Mouse (Mus musculus) cortical plate, adult 2 months (tissue): Measurements from ENCODE around the gene Ddx50. TPM values are rescaled to one million over a fixed set of nuclear protein-coding genes. Genes with fewer than 3 reads are reported as not detected.

Experiments
- H3K27ac ChIP-seq: fragments of 200-500 bp; 2 replicates; pipeline ENCODE4 v1.5.1; 2012; ENCODE audit warnings: low read length, control low read depth, inconsistent platforms; ENCODE audit not compliant: insufficient read depth
- H3K4me1 ChIP-seq: fragments of 200-500 bp; 2 replicates; pipeline ENCODE4 v1.6.1; 2011; ENCODE audit warnings: low read length; ENCODE audit not compliant: control insufficient read depth, insufficient read depth
- H3K4me3 ChIP-seq: fragments of 200-500 bp; 2 replicates; pipeline ENCODE4 v1.5.1; 2011; ENCODE audit warnings: mild to moderate bottlenecking, low read length, control low read depth; ENCODE audit not compliant: insufficient read depth
- CTCF ChIP-seq: fragments of 200-500 bp; IDR thresholded peaks from 2 replicates; pipeline ENCODE4 v1.5.1; 2011; ENCODE audit warnings: mild to moderate bottlenecking, control low read depth, low read length; ENCODE audit not compliant: insufficient read depth; ENCODE audit errors: extremely low read depth
- POLR2A ChIP-seq: fragments of 200-500 bp; IDR thresholded peaks from 2 replicates; pipeline ENCODE4 v1.6.1; 2011; ENCODE audit warnings: mild to moderate bottlenecking, low read length, control low read depth; ENCODE audit not compliant: insufficient read depth; ENCODE audit errors: extremely low read depth
- polyA plus RNA-seq: library from polyadenylated mRNA; depleted of rRNA; stranded (reverse); fragments of >200 nt; gene quantifications from 2 replicates; pipeline ENCODE4 v1.2.3, GENCODE M21; 2012; rRNA removed

The Ddx50 gene
- polyA plus RNA-seq = 77.5 and 78.3 TPM in 2 replicates

DNA sequence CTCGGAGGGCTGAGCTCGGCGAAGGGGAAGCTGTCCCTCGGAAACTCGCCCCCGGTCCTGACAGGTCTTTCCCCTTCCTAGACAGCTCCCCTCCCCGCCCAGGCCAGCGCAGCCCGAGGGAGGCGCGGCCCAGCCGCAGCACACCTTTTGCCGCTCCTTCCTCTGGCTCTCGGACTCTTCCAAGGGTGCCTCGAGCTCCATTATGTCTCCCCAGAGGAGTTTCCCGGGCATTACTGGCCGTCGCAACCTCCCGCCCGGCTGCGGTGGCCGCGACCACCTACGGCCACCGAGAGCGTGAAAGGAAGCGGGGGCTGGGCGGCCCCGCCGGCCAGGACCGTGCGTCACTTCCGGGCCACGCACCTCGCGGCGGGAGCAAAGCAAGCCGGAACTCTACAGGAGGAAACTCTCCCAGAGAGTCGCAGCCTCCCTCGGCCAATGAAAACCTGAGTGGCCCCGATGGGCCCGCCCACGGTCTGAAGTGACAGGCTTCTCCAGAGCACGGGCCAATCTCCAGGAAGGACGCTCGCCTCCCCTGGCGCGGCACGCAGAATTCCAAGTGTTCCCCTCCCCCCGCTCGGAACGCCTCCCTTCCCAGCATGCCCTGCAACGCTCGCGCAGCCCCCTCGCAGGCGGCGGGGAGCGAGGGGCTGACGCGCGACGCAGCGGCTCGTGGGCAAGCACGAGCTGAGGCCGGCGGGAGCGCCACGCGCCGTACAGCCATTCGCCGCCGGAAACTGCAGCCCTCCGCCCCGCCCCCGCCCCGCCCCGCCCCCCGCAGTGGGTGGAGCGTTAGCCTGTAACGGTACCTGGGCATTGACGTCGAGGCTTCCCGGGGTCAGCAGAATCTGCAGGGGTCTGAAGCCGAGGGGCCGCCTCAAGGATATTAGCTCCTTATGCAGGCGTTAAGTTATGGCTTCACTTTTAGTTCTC is at the start of gene Ddx50:
Gene Ddx50, minus strand, starts transcription at position 338 of the 930 bp plus-strand sequence.
- Histone ChIP-seq H3K4me1 (peaks cover 6% of the 10 kb centered on the region), H3K4me3 (peak within 1 kb of the TSS; percentile 80), H3K27ac (peak within 1 kb of the TSS; percentile 82)
- TF ChIP-seq POLR2A (peak; percentile 62), CTCF (no peak)

DNA sequence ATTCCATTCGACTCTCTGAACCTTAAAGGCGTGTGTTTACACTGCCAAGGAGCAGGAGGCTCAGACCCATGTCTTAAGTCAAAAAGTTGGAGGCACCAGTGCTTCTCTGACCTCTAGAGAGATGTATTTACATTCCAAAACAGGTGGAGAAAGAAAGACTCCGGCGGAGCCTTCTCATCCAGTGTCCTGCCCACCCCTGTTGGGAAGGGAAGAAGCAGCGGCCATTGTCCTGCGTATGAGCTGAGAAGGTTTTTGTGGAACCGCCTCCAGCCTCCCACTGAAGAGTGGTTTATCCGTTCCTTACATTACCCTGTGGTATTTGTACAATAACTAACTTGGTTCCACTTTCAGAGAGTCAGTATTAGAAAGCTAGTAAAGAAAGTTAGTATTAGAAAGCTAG is 41.8 kb upstream of the Ddx50 start:
- H3K4me3 ChIP-seq = no peak overlapping the region
- TF ChIP-seq POLR2A = no peak
- H3K27ac ChIP-seq = no peak overlapping the region
- H3K4me1 ChIP-seq = no peaks in the 10 kb centered on the region

DNA sequence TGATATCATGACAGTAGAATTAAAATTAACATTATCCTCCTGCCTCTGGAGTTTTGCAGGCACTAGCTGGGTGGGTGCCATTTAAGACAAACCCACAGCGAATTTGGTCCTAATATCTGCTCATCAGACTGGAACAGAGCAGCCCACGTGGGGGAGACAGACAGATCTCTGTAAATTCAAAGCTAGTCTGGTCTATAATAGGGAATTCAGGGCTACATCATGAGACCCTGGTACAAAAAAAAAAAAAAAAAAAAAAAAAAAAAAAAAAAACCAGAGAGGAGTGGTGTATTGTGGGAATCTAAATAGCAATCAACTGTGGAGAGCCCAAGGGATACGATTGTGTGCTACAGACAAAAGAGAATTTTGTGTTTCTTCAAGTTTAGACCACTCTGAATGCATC is 41.2 kb upstream of the Ddx50 start:
- H3K4me1 ChIP-seq = no peaks in the 10 kb centered on the region
- TF ChIP-seq POLR2A = no peak
- no peak for TF ChIP-seq CTCF
- no peak overlapping the region for H3K27ac ChIP-seq
- H3K4me3 ChIP-seq = no peak overlapping the region

DNA sequence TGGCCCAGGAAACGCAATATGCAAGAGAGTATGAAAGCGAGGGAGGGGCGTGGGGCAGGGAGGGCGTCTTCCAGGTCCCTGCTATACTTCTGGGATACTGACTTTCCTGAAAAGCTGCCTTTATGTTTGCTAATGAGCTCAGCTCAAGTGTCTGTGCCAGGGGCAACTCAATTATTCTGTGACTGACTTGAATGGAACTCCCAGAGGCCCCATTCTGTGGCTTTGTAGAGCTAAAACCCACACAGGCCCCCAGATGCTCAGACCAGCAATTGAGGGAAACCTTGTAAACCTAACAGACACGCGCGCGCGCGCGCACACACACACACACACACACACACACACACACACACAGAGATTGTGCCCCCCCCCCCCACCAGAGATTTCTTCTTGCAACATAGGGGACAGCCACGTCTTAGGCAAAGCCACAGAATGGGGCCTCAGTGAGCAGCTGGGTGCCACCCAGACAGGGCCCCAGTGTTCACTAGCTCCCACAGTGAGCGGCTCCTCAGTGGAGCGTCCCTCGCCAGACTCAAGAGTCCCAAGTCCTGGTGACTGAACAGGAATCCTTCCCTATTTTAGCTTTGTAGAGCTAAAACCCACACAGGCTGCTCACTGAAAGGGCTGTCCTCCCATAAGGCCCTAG is 36.1 kb upstream of the Ddx50 start:
- TF ChIP-seq CTCF (no peak), POLR2A (no peak)
- no peak overlapping the region for H3K27ac ChIP-seq
- H3K4me1 ChIP-seq = no peaks in the 10 kb centered on the region
- no peak overlapping the region for H3K4me3 ChIP-seq

DNA sequence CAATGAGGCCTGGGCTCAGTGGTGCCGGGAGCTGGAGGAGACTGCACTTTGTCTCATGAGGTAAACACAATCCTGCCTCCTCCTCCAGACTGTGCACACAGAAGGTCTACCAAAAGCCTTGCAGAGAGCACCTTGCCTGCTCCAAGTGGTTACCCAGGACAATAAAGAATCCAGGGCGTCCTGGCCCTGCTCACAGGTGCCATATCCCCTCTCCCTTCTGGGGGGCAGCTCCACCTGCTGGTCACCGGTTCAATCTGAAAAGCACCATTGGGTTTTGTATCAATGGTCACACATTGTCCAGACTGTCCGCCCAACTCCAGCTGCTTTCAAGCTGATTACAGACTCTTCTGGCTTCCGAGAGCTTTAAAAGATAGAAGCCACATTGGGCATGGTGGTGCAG is 32.0 kb upstream of the Ddx50 start:
- no peak overlapping the region for H3K4me3 ChIP-seq
- H3K4me1 ChIP-seq = no peaks in the 10 kb centered on the region
- TF ChIP-seq POLR2A = no peak
- no peak for TF ChIP-seq CTCF
- no peak overlapping the region for H3K27ac ChIP-seq

DNA sequence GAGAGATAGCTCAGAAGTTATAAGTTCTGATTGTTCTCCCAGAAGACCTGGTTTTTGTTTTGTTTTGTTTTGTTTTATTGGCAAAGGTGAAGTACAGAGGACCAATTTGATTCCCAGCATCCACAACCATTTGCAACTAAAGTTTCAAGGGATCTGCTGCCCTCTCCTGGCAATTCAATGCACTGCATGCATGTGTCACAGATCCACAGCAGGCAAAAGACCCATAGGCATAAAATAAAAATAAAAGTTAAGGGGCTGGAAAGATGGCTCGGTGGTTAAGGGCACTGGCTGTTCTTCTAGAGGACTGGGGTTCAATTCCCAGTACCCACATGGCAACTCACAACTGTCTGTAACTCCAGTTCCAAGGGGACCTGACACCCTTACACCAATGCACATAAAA is 28.8 kb upstream of the Ddx50 start:
- Histone ChIP-seq H3K27ac (no peak overlapping the region), H3K4me1 (no peaks in the 10 kb centered on the region), H3K4me3 (no peak overlapping the region)
- no peak for TF ChIP-seq POLR2A
- TF ChIP-seq CTCF = no peak

DNA sequence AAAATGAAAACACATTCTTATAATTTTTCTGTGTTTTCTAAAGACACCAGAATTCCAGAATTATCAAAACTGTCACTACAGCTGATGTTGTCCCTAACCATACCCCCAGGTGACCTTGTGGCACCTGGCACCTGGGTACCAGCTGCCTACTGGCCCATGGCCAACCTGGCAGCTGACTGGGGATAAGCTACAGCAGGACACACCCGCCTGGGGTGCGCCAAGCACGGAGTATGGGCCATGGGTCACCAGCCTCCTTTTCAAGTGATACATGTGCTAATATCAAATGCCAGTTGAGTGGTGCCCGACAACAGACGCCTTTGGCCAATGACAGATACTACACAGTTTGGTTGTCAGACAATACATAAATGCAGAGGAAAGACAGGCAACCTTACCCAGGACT is 26.3 kb upstream of the Ddx50 start:
- no peak overlapping the region for H3K4me3 ChIP-seq
- no peak for TF ChIP-seq CTCF
- no peak for TF ChIP-seq POLR2A
- H3K4me1 ChIP-seq = no peaks in the 10 kb centered on the region
- H3K27ac ChIP-seq = no peak overlapping the region

DNA sequence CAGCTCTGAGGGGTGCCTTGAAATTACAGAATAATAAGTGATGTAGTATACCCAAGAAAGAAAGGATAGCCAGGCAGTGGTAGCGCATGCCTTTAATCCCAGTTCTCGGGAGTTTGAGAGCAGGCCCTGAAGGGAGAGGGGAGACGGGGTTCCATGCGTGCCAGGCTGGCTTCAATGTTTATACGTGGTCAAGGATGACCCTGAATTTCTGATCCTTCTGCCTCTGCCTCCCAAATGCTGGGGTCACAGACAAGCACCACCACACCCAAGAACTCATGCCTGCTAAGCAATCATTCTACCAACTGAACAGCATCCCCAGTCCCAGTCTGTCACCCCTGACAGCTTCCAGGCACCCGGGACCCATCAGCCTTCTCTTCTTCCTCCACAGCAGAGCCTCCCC is 25.2 kb upstream of the Ddx50 start:
- no peak for TF ChIP-seq CTCF
- no peak for TF ChIP-seq POLR2A
- Histone ChIP-seq H3K4me3 (no peak overlapping the region), H3K4me1 (no peaks in the 10 kb centered on the region), H3K27ac (no peak overlapping the region)

DNA sequence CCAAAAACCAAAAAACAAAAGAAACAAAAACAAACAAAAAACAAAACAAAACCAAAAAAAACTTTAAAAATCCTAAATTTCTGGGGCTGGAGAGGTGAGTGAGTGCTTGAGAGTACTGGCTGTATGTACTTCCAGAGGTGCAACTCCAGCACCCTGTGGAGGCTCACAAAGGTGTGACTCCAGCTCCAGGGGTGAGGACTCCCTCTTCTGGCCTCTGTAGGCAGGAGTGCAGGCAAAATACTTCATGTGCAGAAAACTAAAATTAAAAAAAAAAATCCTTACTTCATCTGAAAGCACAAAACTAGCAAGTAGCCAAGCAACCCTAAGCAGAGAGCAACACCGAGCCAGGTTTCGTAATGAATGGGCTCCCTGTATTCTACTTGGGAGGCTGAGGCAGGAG is 21.3 kb upstream of the Ddx50 start:
- Histone ChIP-seq H3K4me3 (no peak overlapping the region), H3K27ac (no peak overlapping the region), H3K4me1 (no peaks in the 10 kb centered on the region)
- no peak for TF ChIP-seq CTCF
- no peak for TF ChIP-seq POLR2A

DNA sequence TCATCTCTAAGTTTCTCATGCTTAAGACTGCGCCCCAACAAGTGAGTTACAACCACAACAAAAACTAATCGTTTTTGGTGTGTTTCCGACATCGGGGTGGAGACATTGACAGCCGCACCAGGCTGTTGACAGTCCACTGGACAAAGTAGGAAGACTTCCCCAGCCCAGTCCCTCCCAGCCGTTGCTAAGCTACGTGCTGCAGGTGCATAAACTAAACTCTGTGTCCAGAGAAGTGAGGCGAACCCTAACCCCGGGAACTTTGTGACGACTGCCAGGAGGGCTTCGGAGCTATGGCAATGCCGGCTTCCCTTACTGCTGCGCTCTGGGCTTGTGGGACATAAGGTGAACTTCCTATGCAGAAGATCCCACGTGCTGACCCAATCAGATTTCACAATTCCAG is 18.2 kb upstream of the Ddx50 start:
- Histone ChIP-seq H3K4me3 (no peak overlapping the region), H3K4me1 (no peaks in the 10 kb centered on the region), H3K27ac (no peak overlapping the region)
- no peak for TF ChIP-seq CTCF
- no peak for TF ChIP-seq POLR2A
